Mouse (Mus musculus) heart, postnatal 0 days (tissue): ENCODE results near the gene Timm8a2.

Experiments used
- CTCF ChIP-seq: IDR thresholded peaks from 2 replicates; pipeline ENCODE4 v1.5.1; 2016; ENCODE audit warnings: antibody characterized with exemption, control low read depth, low read depth
- EP300 ChIP-seq: IDR thresholded peaks from 2 replicates; pipeline ENCODE4 v1.6.1; 2016; ENCODE audit warnings: antibody characterized with exemption, low read depth

- no peak for TF ChIP-seq CTCF
- no peak for TF ChIP-seq EP300
These were observed 26.2 kb upstream of the Timm8a2 start for GRCm38 (mm10) chr14:122008261-122008660.
